Comparison of ENCODE assay signal across 9 mouse cellular contexts in genomic region chr11:105332468-105332867, GRCm38 (mm10). TPM values are rescaled to one million over a fixed set of nuclear protein-coding genes. Genes with fewer than 3 reads are reported as not detected.
DNase-seq lines count a peak whose midpoint lies in the region; ATAC-seq and TF ChIP-seq lines count a peak whose summit lies in the region.
"Had no signal": no experiment of that assay in that cellular context is flagged by ENCODE, and none has a peak within 500 bp of the region (broad histone marks: within the 10 kb centered on the region; RNA-seq: fewer than 3 reads in every experiment).

No protein-coding gene starts in this region.

- H3K4me2 ChIP-seq in kidney, embryonic 14.5 days (replicated peaks; ENCODE audit: low read depth, low read length) = no peak overlapping the region
- H3K4me2 ChIP-seq in lung, postnatal 0 days (replicated peaks; ENCODE audit: low read depth, low read length) = no peak overlapping the region

- H3K4me1 ChIP-seq in spleen, adult 2 months (ENCODE audit: control insufficient read depth, insufficient read depth, insufficient read length) = no peaks in the 10 kb centered on the region
- H3K4me1 ChIP-seq in embryonic facial prominence, embryonic 10.5 days = peaks cover 21% of the 10 kb centered on the region
- H3K4me1 ChIP-seq in kidney, embryonic 14.5 days (ENCODE audit: control insufficient read depth, insufficient read depth, low read length) = peaks cover 20% of the 10 kb centered on the region
- no peaks in the 10 kb centered on the region for H3K4me1 ChIP-seq in lung, postnatal 0 days (ENCODE audit: insufficient read depth, low read depth, low read length)

- H3K27ac ChIP-seq in spleen, adult 2 months (ENCODE audit: insufficient read depth, low read length) = no peak overlapping the region
- no peak overlapping the region for H3K27ac ChIP-seq in embryonic facial prominence, embryonic 10.5 days (replicated peaks)
- no peak overlapping the region for H3K27ac ChIP-seq in kidney, embryonic 14.5 days (ENCODE audit: low read depth, low read length)
- H3K27ac ChIP-seq in lung, postnatal 0 days (ENCODE audit: low read length) = no peak overlapping the region
- H3K27ac ChIP-seq: macrophage had no signal

- no peaks in the 10 kb centered on the region for H3K27me3 ChIP-seq in spleen, adult 2 months (ENCODE audit: control insufficient read depth, insufficient read depth, low read length)
- no peaks in the 10 kb centered on the region for H3K27me3 ChIP-seq in embryonic facial prominence, embryonic 10.5 days (replicated peaks; ENCODE audit: low read depth, poor library complexity, severe bottlenecking)
- no peaks in the 10 kb centered on the region for H3K27me3 ChIP-seq in kidney, embryonic 14.5 days (ENCODE audit: control insufficient read depth, insufficient read depth, low read length)
- no peaks in the 10 kb centered on the region for H3K27me3 ChIP-seq in lung, postnatal 0 days (replicated peaks; ENCODE audit: insufficient read depth, low read length)

- H3K9ac ChIP-seq in kidney, embryonic 14.5 days (ENCODE audit: low read depth, low read length) = no peak overlapping the region
- H3K9ac ChIP-seq in lung, postnatal 0 days (replicated peaks; ENCODE audit: low read depth) = no peak overlapping the region

- no peak for DNase-seq in spleen, adult 2 months (ENCODE audit: low read depth in 1 of 2, low spot score in 2 of 2)
- no peak for DNase-seq in spleen, adult 12 weeks (ENCODE audit: low spot score)
- DNase-seq in adrenal gland, postnatal 14 days = peak; percentile 81
- DNase-seq in embryonic facial prominence, embryonic 10.5 days (ENCODE audit: low spot score) = peak; percentile 57
- DNase-seq in lung, postnatal 0 days (ENCODE audit: low spot score) = peak; percentile 61
- DNase-seq in right cerebral cortex, postnatal 10 days (ENCODE audit: low spot score in 2 of 2) = peak; percentile 71 to 77
- no peak for DNase-seq in c-Kit-positive CD71-positive TER-119-positive erythroid progenitor cells, embryonic 14.5 days (ENCODE audit: low spot score)

- H3K36me3 ChIP-seq in spleen, adult 2 months (ENCODE audit: control insufficient read depth, insufficient read depth, low read length) = no peaks in the 10 kb centered on the region
- H3K36me3 ChIP-seq in embryonic facial prominence, embryonic 10.5 days (replicated peaks) = peaks cover 94% of the 10 kb centered on the region
- peaks cover 8% of the 10 kb centered on the region; the same call in 1 of the 2 replicates for H3K36me3 ChIP-seq in kidney, embryonic 14.5 days (ENCODE audit: control insufficient read depth, insufficient read depth, low read length)
- H3K36me3 ChIP-seq in lung, postnatal 0 days (ENCODE audit: insufficient read depth, low read length) = no peaks in the 10 kb centered on the region

- 0 out of 2 replicates have a peak, but pooled peaks have one; percentile 29 for ATAC-seq in kidney, embryonic 14.5 days (ENCODE audit: low FRiP score, low TSS enrichment)
- peak; percentile 21 for ATAC-seq in lung, postnatal 0 days

- H3K4me3 ChIP-seq in spleen, adult 2 months (ENCODE audit: extremely low read depth, insufficient read depth, insufficient read length) = no peak overlapping the region
- H3K4me3 ChIP-seq in embryonic facial prominence, embryonic 10.5 days = no peak overlapping the region
- H3K4me3 ChIP-seq in kidney, embryonic 14.5 days (ENCODE audit: low read length) = no peak overlapping the region
- no peak overlapping the region for H3K4me3 ChIP-seq in lung, postnatal 0 days (ENCODE audit: low read depth, low read length)

- peak; percentile 40; the same call in 1 of the 2 replicates for TF ChIP-seq CTCF in spleen, adult 2 months (IDR thresholded peaks at IDR 0.05; ENCODE audit: extremely low read depth, insufficient read depth, insufficient read length, insufficient replicate concordance)
- peak; percentile 76 for TF ChIP-seq CTCF in lung, postnatal 0 days (IDR thresholded peaks at IDR 0.05)

- 74% methylated on average over 8 of the region's 8 CpGs for WGBS in spleen, adult 2 months
- WGBS in embryonic facial prominence, embryonic 10.5 days = 68% methylated on average over 8 of the region's 8 CpGs
- 66% methylated on average over 8 of the region's 8 CpGs for WGBS in kidney, embryonic 14.5 days
- 71% methylated on average over 8 of the region's 8 CpGs for WGBS in lung, postnatal 0 days

- no peaks in the 10 kb centered on the region for H3K9me3 ChIP-seq in embryonic facial prominence, embryonic 10.5 days
- H3K9me3 ChIP-seq in kidney, embryonic 14.5 days (ENCODE audit: control insufficient read depth, low read length) = no peaks in the 10 kb centered on the region
- H3K9me3 ChIP-seq in lung, postnatal 0 days (ENCODE audit: low read length) = no peaks in the 10 kb centered on the region

- TF ChIP-seq EP300 in lung, postnatal 0 days (IDR thresholded peaks at IDR 0.05) = no peak

- TF ChIP-seq POLR2A in spleen, adult 2 months (IDR thresholded peaks at IDR 0.05; ENCODE audit: low read depth, low read length) = no peak

RNA-seq across cellular contexts. Expression of gene Mrc2, which starts 40.0 kb away (rescaled TPM):
- 5.9 and 6.5 TPM in 2 replicates for polyA plus RNA-seq in spleen, adult 2 months (2012; rRNA removed)
- total RNA-seq in adrenal gland, postnatal 14 days (2021) = 20.4 and 21.7 TPM in 2 replicates
- polyA plus RNA-seq in embryonic facial prominence, embryonic 10.5 days (2016; fragmentation: Nextera tagmentation; extraction: Ambion mirVana) = 26.9 and 27.6 TPM in 2 replicates
- polyA plus RNA-seq in kidney, embryonic 14.5 days (2014; fragmentation: Nextera tagmentation; extraction: Ambion mirVana) = 10.9 and 11.5 TPM in 2 replicates
- 20.0 and 22.6 TPM in 2 replicates for polyA plus RNA-seq in lung, postnatal 0 days (2015; fragmentation: Nextera tagmentation; extraction: Ambion mirVana)
- polyA plus RNA-seq: macrophage had no signal

Comparison
In these comparisons a context has a peak if more than half of its experiments do, and no peak if none do; other contexts are left out.
1. DNase-seq: peak in adrenal gland, postnatal 14 days (single experiment), embryonic facial prominence, embryonic 10.5 days (single experiment), lung, postnatal 0 days (single experiment) and right cerebral cortex, postnatal 10 days (2 of 2); none in spleen, adult 2 months (0 of 2), spleen, adult 12 weeks (single experiment) and c-Kit-positive CD71-positive TER-119-positive erythroid progenitor cells, embryonic 14.5 days (single experiment).